Mouse (Mus musculus) midbrain, embryonic 10.5 days (tissue): ENCODE measurements around the gene Lurap1l. TPM values are rescaled to one million over a fixed set of nuclear protein-coding genes. Genes with fewer than 3 reads are reported as not detected.

Experiments
- DNase-seq: peaks from one replicate; pipeline ENCODE4 v3.0.0-alpha.2; 2017; ENCODE audit warnings: low spot score
- H3K27ac ChIP-seq: fragments of 300-500 bp; sonication (generic); replicated peaks from 2 replicates; pipeline ENCODE4 v1.5.1; 2016; ENCODE audit warnings: mild to moderate bottlenecking
- H3K27me3 ChIP-seq: fragments of 300-500 bp; sonication (generic); 2 replicates; pipeline ENCODE4 v1.6.1; 2016; ENCODE audit warnings: low read depth, mild to moderate bottlenecking; ENCODE audit not compliant: poor library complexity, severe bottlenecking
- H3K36me3 ChIP-seq: fragments of 300-500 bp; sonication (generic); 2 replicates; pipeline ENCODE4 v1.6.1; 2016; ENCODE audit warnings: mild to moderate bottlenecking, moderate library complexity
- H3K4me1 ChIP-seq: fragments of 300-500 bp; sonication (generic); 2 replicates; pipeline ENCODE4 v1.6.1; 2016
- H3K4me3 ChIP-seq: fragments of 300-500 bp; sonication (generic); 2 replicates; pipeline ENCODE4 v1.5.1; 2016; ENCODE audit warnings: mild to moderate bottlenecking, moderate library complexity
- H3K9me3 ChIP-seq: fragments of 300-500 bp; sonication (generic); replicated peaks from 2 replicates; pipeline ENCODE4 v1.6.1; 2016; ENCODE audit warnings: mild to moderate bottlenecking
- WGBS: fragments of 180-500 bp; shearing (Covaris S2); methylation state at CpG from one replicate; pipeline ENCODE4 v1.1.7; 2016; 5-methylcytosine and 5-hydroxymethylcytosine counted together
- polyA plus RNA-seq: library from polyadenylated mRNA; unstranded; fragments of >200 nt; fragmentation: Nextera tagmentation; extraction: Ambion mirVana; gene quantifications from 2 replicates; pipeline ENCODE4 v1.2.1, GENCODE M21; 2016

Lurap1l gene
- polyA plus RNA-seq: 2.4 and 3.0 TPM in 2 replicates

DNA sequence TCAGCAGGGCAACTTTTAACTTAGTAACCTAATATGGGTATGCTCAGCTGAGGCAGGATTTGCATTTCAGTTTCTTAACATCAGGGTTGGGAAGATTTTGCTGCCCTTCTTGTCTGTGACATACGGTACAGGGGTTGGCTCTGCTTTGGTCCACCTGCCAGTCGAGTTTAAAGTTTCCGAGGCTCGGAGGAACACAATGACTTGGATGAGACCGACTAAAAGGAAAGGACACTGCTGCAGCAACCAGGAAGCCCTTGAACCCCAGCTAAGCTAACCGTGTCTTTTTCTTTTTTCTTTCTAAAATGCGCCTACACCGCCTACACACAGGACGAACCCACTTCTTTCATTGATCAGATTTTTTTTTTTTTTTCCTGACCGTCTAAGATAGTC, at the start of gene Lurap1l:
TSS of gene Lurap1l (plus strand) at position 166 of the 390 bp plus-strand sequence.
- Histone ChIP-seq H3K9me3 (no peaks in the 10 kb centered on the region), H3K27me3 (no peaks in the 10 kb centered on the region), H3K36me3 (no peaks in the 10 kb centered on the region), H3K27ac (peak within 1 kb of the TSS; percentile 91), H3K4me1 (peaks cover 7% of the 10 kb centered on the region; the same call in 1 of the 2 replicates), H3K4me3 (peak within 1 kb of the TSS; percentile 77)
- peak; percentile 55 for DNase-seq
- WGBS: under 1% methylated on average over 10 of the region's 10 CpGs

DNA sequence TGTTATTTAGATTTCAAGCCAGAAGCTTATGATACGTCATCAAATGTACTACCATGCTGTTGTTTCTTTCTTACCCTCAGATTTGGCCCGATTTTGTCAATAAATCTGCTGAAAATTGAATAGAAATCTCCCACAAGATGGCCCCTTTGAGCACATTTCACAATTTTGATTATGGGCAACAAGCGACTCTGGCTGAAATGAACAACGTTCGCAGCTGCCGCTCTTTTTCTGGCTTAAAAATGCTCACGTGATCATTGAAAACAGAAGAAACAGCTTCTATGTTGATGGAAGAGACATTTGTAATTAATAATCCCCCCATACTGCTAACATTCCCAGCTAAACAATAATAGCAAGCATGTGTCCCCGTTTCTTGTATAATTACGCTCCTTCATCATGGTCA, 47.5 kb upstream of the Lurap1l start:
- DNase-seq: no peak
- no peaks in the 10 kb centered on the region for H3K36me3 ChIP-seq

GRCm38 (mm10) chr4:80863906-80864305, 46.5 kb upstream of the Lurap1l start:
- 72% methylated on average over 7 of the region's 7 CpGs for WGBS
- no peak for DNase-seq

More for the DNA sequence above, 47.5 kb upstream of the Lurap1l start:
- Histone ChIP-seq H3K27ac (no peak overlapping the region), H3K4me1 (peaks cover 7% of the 10 kb centered on the region), H3K27me3 (no peaks in the 10 kb centered on the region), H3K9me3 (no peaks in the 10 kb centered on the region), H3K4me3 (no peak overlapping the region)
- 90% methylated on average over 9 of the region's 9 CpGs for WGBS

GRCm38 (mm10) chr4:80864511-80864922, 45.9 kb upstream of the Lurap1l start:
- Histone ChIP-seq H3K36me3 (no peaks in the 10 kb centered on the region), H3K4me3 (peak overlapping the region; percentile 52), H3K27me3 (no peaks in the 10 kb centered on the region), H3K9me3 (no peaks in the 10 kb centered on the region), H3K27ac (peak overlapping the region; percentile 79), H3K4me1 (peaks cover 7% of the 10 kb centered on the region)
- peak; percentile 54 for DNase-seq
- under 1% methylated on average over 17 of the region's 17 CpGs for whole genome bisulfite sequencing

More at GRCm38 (mm10) chr4:80863906-80864305, 46.5 kb upstream of the Lurap1l start:
- Histone ChIP-seq H3K27me3 (no peaks in the 10 kb centered on the region), H3K4me1 (peaks cover 7% of the 10 kb centered on the region), H3K9me3 (no peaks in the 10 kb centered on the region), H3K36me3 (no peaks in the 10 kb centered on the region), H3K4me3 (no peak overlapping the region), H3K27ac (no peak overlapping the region)

- no peaks in the 10 kb centered on the region for H3K9me3 ChIP-seq
- no peak for DNase-seq
- H3K27ac ChIP-seq: no peak overlapping the region
- no peak overlapping the region for H3K4me3 ChIP-seq
- H3K27me3 ChIP-seq: no peaks in the 10 kb centered on the region
- H3K36me3 ChIP-seq: no peaks in the 10 kb centered on the region
- 34% methylated on average over 5 of the region's 5 CpGs for WGBS
- peaks cover 7% of the 10 kb centered on the region for H3K4me1 ChIP-seq
Measured at GRCm38 (mm10) chr4:80866065-80866464, 44.4 kb upstream of the Lurap1l start.

GRCm38 (mm10) chr4:80869598-80869997, 40.8 kb upstream of the Lurap1l start:
- H3K27me3 ChIP-seq: no peaks in the 10 kb centered on the region
- no peaks in the 10 kb centered on the region for H3K36me3 ChIP-seq
- DNase-seq: no peak
- WGBS: 59% methylated on average over 2 of the region's 2 CpGs
- H3K9me3 ChIP-seq: no peaks in the 10 kb centered on the region
- no peak overlapping the region for H3K4me3 ChIP-seq
- no peak overlapping the region for H3K27ac ChIP-seq
- peaks cover 12% of the 10 kb centered on the region for H3K4me1 ChIP-seq

DNA sequence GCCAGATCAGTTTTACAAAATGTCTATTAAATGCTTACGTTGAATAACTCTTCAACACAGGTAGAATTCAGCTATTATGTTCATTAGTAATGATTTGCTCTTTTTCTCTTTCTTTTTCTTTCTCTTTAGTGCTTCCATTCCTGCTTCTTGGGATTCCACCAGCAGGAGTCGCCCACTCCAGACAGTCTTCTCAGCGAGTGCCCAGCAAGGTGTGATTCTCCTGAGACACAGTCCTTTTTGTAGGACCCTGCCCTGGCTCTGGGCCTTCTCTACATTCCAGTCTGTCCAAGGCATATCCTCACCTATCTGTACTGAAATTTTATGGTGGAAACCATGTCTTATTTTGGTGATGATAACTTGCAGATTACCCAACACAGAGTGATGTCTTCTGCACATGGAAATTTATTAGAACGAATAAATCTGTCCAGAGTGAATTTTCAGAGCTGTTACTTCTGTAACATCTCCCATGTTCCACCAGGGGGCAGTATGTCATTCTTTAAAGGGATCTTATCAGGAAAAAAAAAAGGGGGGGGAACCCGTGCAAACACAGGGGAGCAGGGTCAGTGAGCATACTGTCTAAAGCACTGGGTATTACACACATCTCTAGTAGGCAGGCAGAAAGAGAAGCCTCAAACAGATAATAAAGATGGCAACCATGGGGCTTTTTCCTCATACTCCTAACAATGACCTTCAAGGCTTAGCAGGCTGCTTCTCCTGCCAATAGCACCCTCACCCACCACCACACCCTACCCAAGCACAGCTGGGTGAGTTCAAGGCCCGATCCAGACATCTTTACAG, 37.4 kb upstream of the Lurap1l start:
- no peaks in the 10 kb centered on the region for H3K36me3 ChIP-seq
- 43% methylated on average over 6 of the region's 6 CpGs for WGBS
- H3K4me3 ChIP-seq: no peak overlapping the region
- H3K27ac ChIP-seq: no peak overlapping the region
- no peaks in the 10 kb centered on the region for H3K27me3 ChIP-seq
- DNase-seq: no peak
- H3K4me1 ChIP-seq: peaks cover 8% of the 10 kb centered on the region; the same call in 1 of the 2 replicates
- no peaks in the 10 kb centered on the region for H3K9me3 ChIP-seq

- H3K27ac ChIP-seq: no peak overlapping the region
- peaks cover 8% of the 10 kb centered on the region; the same call in 1 of the 2 replicates for H3K4me1 ChIP-seq
- no peaks in the 10 kb centered on the region for H3K27me3 ChIP-seq
- H3K36me3 ChIP-seq: no peaks in the 10 kb centered on the region
- WGBS: 55% methylated on average over 5 of the region's 5 CpGs
- no peak for DNase-seq
- no peaks in the 10 kb centered on the region for H3K9me3 ChIP-seq
- H3K4me3 ChIP-seq: no peak overlapping the region
Measured at GRCm38 (mm10) chr4:80874121-80874859, 36.2 kb upstream of the Lurap1l start.

DNA sequence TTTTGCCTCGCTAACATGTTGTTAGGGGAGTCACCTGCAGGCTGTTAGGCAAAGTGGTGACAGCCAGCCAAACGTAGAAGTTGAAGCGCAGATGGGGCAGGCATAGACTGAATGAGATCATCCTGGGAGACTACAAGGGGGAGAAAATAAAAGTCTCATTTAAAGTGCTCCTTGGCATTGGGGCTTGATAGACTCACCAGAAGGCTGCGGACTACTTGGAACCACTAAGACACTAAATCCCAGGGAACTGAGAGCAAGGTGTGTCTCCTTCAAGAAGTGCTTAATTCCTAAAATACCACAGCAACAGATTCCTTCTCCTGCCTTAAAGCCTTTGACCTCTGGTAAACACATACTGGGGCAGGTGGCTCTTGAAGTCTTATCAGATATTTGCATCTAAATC, 35.4 kb upstream of the Lurap1l start:
- Histone ChIP-seq H3K36me3 (no peaks in the 10 kb centered on the region), H3K4me1 (peaks cover 8% of the 10 kb centered on the region; the same call in 1 of the 2 replicates), H3K27ac (no peak overlapping the region), H3K9me3 (no peaks in the 10 kb centered on the region), H3K27me3 (no peaks in the 10 kb centered on the region), H3K4me3 (no peak overlapping the region)
- 67% methylated on average over 4 of the region's 4 CpGs for WGBS
- DNase-seq: no peak

DNA sequence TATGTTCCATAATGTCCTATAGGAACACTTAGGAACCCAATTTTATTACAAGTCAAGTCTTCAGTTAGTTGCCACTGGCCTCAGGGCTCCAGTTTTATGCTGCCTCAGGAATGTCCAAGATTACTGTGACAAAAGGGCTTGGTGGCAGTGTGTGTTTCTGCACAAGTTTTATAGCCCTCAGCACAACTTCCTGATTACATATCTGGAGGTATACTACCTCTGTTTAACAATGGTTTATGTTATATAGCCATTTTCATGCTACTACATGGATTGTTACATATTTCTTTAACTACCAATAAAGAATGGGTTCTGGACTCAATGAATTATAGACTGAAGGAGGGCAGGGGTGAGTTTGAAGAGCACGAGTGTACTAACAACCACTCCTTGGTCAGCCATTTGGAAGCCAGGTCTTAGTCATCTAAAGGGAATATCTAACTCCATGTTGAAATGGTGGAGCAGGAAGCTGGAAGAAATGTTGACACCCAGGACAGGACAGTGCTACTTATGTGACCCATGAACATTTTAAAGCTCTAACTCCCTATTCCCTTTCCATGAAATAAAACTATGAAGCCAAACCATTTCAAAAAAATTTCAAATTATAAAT, 28.3 kb upstream of the Lurap1l start:
- H3K4me3 ChIP-seq: no peak overlapping the region
- no peaks in the 10 kb centered on the region for H3K36me3 ChIP-seq
- no peaks in the 10 kb centered on the region for H3K9me3 ChIP-seq
- H3K27me3 ChIP-seq: no peaks in the 10 kb centered on the region
- DNase-seq: no peak
- WGBS: 92% methylated on average over 1 of the region's 1 CpGs
- H3K27ac ChIP-seq: no peak overlapping the region
- H3K4me1 ChIP-seq: no peaks in the 10 kb centered on the region

DNA sequence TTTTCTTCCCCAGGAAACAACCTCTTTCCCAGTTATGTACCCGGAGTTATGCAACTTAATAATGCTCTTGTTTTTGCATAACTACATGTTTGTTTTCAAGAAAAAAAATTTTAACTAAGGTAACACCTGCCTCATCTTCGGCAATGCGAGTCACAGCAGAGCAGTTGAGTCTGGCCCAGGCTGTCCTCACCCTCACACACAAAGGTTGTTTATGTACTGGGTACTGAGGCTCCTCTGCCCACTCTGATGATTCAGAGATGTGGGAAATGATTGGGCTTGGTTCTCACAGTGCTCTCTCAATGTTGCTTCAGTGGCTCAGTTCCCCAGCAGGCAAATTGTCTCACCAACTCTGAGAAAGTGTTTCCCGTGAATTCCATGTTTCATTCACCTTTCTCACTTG, 23.8 kb upstream of the Lurap1l start:
- WGBS: 87% methylated on average over 4 of the region's 4 CpGs
- Histone ChIP-seq H3K36me3 (no peaks in the 10 kb centered on the region), H3K27ac (no peak overlapping the region), H3K4me1 (no peaks in the 10 kb centered on the region), H3K27me3 (no peaks in the 10 kb centered on the region), H3K4me3 (no peak overlapping the region), H3K9me3 (no peaks in the 10 kb centered on the region)
- DNase-seq: no peak

DNA sequence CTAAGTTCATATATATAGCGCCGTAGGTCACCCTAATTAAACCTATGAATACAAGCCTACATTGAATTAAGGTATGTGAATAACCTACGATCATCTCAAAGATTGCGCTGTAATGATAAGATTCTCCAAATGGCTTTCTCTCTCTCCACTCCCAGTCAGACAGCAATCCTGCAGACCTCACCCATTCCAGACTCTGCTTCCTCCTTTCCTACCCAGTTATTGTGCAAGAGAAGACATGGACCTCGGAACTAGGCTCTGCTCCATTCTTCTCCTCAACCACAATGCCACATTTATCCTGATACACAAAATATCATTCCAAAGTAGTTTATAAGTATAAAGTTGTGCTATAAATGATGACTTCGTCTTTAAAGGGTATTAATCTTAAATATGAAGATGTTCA, 19.4 kb upstream of the Lurap1l start:
- no peak overlapping the region for H3K27ac ChIP-seq
- no peaks in the 10 kb centered on the region for H3K9me3 ChIP-seq
- WGBS: 94% methylated on average over 6 of the region's 6 CpGs
- no peaks in the 10 kb centered on the region for H3K36me3 ChIP-seq
- H3K4me1 ChIP-seq: 0 out of 2 replicates have a peak, but pooled peaks cover 7% of the 10 kb centered on the region
- no peak for DNase-seq
- no peaks in the 10 kb centered on the region for H3K27me3 ChIP-seq
- no peak overlapping the region for H3K4me3 ChIP-seq
